13 mouse cellular contexts compared by ENCODE assay signal in genomic region chr15:72383062-72383461, GRCm38 (mm10).
"Had no signal": no experiment of that assay in that cellular context is flagged by ENCODE, and none has a peak within 500 bp of the region (broad histone marks: within the 10 kb centered on the region; RNA-seq: fewer than 3 reads in every experiment).

No protein-coding gene starts in this region.

- H3K27me3 ChIP-seq: liver, embryonic 15.5 days; stomach, embryonic 15.5 days had no signal

- H3K4me2 ChIP-seq: liver, embryonic 11.5 days; liver, embryonic 15.5 days; lung, embryonic 14.5 days; midbrain, embryonic 11.5 days; stomach, embryonic 15.5 days had no signal

- H3K36me3 ChIP-seq: limb, embryonic 10.5 days; liver, embryonic 15.5 days; stomach, embryonic 15.5 days had no signal

- H3K9ac ChIP-seq: liver, embryonic 15.5 days; lung, embryonic 14.5 days; stomach, embryonic 15.5 days had no signal

- H3K4me1 ChIP-seq: limb, embryonic 10.5 days; liver, embryonic 15.5 days; stomach, embryonic 15.5 days had no signal

- DNase-seq: kidney, postnatal 25 days; lung, embryonic 14.5 days; lung, postnatal 10 days; lung, postnatal 4 days; right cerebral cortex, postnatal 14 days; thymus, adult 2 months; thymus, postnatal 25 days had no signal

- H3K9me3 ChIP-seq: limb, embryonic 10.5 days; liver, embryonic 15.5 days; stomach, embryonic 15.5 days had no signal

- H3K4me3 ChIP-seq: left cerebral cortex, adult 2 months; limb, embryonic 10.5 days; liver, embryonic 15.5 days; stomach, embryonic 15.5 days had no signal

- H3K27ac ChIP-seq: left cerebral cortex, adult 2 months; limb, embryonic 10.5 days; liver, embryonic 15.5 days; stomach, embryonic 15.5 days had no signal
